Mouse (Mus musculus) bone marrow macrophage, adult 2 months (primary cell): ENCODE measurements around the gene Fbxo42.

Experiments
- CTCF ChIP-seq: IDR thresholded peaks from 2 replicates; pipeline ENCODE4 v1.5.1; 2012; ENCODE audit warnings: low read depth, mild to moderate bottlenecking, low read length, moderate library complexity
- POLR2A ChIP-seq: IDR thresholded peaks from 2 replicates; pipeline ENCODE4 v1.6.1; 2012; ENCODE audit warnings: mild to moderate bottlenecking, low read depth, low read length, borderline replicate concordance

GRCm38 (mm10) chr4:141213342-141213741 lies 65.6 kb downstream of the Fbxo42 start:
- TF ChIP-seq POLR2A (no peak), CTCF (no peak)
